Mouse (Mus musculus): ENCODE results near the gene Eif2ak2. TPM values are rescaled to one million over a fixed set of nuclear protein-coding genes. Genes with fewer than 3 reads are reported as not detected.

Gene Eif2ak2
- polyA plus RNA-seq (2017; shearing (Covaris generic)): 3.4 TPM

DNA sequence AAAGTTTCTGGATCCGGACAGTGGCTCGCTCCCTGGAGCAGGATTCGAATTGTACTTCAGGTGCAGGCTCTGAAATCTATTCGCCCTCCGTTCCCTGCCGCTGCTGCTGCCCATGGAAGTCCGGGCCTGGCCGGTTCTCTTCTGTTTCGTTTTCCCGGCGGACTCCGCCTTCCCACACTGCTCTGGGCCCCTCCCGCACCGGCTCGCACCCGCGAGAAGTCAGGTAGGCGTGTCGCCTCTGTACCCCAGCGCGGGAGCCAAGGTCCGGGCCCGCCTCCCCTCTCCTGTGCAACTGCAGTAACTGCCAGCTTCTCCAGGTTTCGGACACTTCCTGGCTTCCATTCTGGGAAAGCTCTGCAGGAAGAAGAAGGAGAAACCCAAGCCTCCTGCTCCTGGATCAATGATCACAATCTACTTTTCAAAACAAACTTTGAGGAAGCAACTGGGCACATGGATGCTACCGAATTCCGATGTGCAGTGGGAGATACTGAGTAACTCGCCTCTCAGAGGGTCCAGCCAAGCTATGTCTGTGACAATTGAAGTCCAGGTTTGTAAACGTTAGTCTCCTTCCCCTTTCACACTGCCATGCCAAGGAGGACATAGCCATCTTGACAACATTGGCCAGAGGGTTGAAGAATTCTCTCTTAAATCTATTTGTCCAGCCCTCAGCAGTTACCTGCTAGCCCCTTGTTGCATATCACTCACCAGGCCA lies at the start of gene Eif2ak2:
Gene Eif2ak2, minus strand, starts transcription at position 173 of the 712 bp plus-strand sequence.

DNA sequence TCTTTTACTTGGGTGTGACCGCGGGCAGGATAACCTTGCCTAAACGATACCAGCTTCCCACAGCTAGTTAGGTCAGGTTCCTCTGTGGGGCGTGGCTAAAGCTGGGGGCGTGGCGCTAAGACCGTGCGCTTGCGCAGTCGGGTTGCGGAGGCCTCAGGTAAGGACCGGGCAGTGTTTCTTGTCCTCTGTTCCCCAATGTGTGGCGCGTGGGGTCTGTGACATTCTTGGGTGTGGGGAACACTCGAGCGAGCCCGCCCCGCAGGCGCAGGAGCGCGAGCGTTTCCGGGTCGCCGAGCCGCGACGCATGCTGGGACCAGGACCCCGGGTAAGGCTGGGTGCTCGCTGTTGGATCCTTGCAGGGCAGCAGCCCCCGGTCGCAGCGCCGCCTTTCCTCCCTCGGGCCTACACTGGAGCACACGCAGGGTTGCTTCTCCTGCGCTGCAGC lies 34.0 kb upstream of the Eif2ak2 start, which contains the start of gene Cebpzos:
Gene Cebpzos, plus strand, starts transcription at position 132 of the 445 bp plus-strand sequence.

DNA sequence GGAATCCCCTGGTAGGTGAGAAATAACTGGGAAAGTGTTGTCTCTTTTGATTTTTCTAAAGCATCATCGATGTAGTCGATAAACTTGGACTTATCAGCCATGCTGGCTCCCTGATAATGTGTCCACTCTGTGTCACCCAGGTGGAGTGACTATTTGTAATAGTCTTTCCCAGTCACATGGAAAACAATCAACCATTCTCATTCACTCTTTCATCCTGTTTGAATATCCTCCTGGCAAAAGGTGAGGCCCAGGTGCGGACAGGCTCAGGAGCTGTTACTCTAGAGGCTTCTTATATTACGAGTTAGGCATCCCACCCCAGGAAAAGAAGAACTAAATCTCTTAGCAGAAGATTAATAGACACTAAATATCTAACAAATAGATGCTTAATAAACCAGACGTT lies 24.5 kb upstream of the Eif2ak2 start, which contains the start of gene Sult6b1:
Gene Sult6b1, minus strand, starts transcription at position 101 of the 400 bp plus-strand sequence.

DNA sequence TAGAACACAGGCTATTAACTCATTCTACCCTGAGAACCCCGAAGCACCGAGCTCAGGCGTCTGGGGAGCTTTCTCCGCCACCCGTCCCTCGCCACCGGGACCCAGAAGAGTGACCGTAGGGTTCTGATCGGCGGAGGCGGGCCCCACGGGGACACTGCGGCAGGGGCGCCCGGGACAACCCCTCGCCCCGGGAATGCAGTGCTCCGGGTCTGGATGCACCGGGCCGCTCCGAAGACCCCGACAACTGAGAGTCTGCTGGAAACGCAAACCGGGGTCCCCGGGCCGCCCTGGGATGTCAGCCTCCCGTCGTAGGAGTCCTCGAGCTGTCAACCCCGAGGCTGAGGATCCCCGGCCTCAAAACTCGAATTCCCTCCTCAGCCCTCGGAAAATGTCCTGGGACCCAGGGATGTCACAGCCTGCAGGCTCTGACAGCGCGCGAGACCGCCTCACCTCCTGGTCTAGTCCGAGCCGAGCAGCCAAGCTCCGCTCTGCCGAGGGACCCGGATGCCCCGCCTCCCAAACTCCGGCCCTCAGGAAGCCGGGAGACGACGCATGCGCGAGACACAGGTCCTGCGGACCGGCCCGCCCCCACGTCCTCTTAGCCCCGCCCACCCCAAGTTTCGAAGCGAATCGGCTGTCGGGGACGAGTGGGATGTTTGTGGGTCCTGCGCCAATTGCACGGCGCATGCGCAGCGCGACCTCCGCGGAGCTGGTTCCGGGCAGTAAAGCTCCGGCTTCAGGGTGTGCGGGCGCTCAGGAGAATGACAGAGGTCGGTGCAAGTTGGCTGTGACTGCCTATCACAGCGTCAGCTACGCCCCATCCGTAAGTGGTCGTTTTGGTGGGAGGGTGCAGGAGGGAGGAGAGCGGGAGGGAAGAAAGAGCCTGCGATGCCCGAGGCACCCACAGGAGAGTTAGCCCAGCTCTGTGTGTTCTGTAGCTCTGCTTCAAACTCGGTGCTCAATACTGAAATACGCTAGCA lies 47.2 kb downstream of the Eif2ak2 start, which contains the start of the genes Heatr5b and Gpatch11:
Gene Heatr5b, minus strand, starts transcription at position 509 of the 980 bp plus-strand sequence.
Gene Gpatch11, plus strand, starts transcription at position 712 of the 980 bp plus-strand sequence.

Other genes with a start within 250 kb of the Eif2ak2 start
- gene Strn, start 145.4 kb downstream of the Eif2ak2 start, polyA plus RNA-seq (2017; shearing (Covaris generic)): 20.4 TPM
- gene Heatr5b, start 47.2 kb downstream of the Eif2ak2 start, polyA plus RNA-seq (2017; shearing (Covaris generic)): 26.9 TPM
- gene Gpatch11, start 47.0 kb downstream of the Eif2ak2 start, polyA plus RNA-seq (2017; shearing (Covaris generic)): 44.5 TPM
- not detected for gene Sult6b1, start 24.4 kb upstream of the Eif2ak2 start, polyA plus RNA-seq (2017; shearing (Covaris generic))
- 14.5 TPM for gene Cebpzos, start 33.9 kb upstream of the Eif2ak2 start, polyA plus RNA-seq (2017; shearing (Covaris generic))
- 129 TPM for gene Cebpz, start 54.5 kb upstream of the Eif2ak2 start, polyA plus RNA-seq (2017; shearing (Covaris generic))
- 20.2 TPM for gene Ndufaf7, start 54.6 kb upstream of the Eif2ak2 start, polyA plus RNA-seq (2017; shearing (Covaris generic))
- gene Prkd3, start 138.2 kb upstream of the Eif2ak2 start, polyA plus RNA-seq (2017; shearing (Covaris generic)): 39.8 TPM
- gene Qpct, start 169.3 kb upstream of the Eif2ak2 start, polyA plus RNA-seq (2017; shearing (Covaris generic)): 5.2 TPM